Mouse (Mus musculus) kidney, embryonic 14.5 days (tissue): ENCODE data around the gene Dusp8. TPM values are rescaled to one million over a fixed set of nuclear protein-coding genes. Genes with fewer than 3 reads are reported as not detected.

Experiments
- ATAC-seq: fragments of 200-750 bp; cut with Nextera tagmentation; 2 replicates; pipeline ENCODE4 v1.8.0; 2017; ENCODE audit warnings: moderate number of reproducible peaks, mild to moderate bottlenecking, moderate TSS enrichment, moderate library complexity; ENCODE audit not compliant: low FRiP score, low TSS enrichment
- H3K27ac ChIP-seq: fragments of 300-500 bp; sonication (generic); 2 replicates; pipeline ENCODE4 v1.5.1; 2014; ENCODE audit warnings: low read depth, mild to moderate bottlenecking, low read length, moderate library complexity, mixed read lengths
- H3K27me3 ChIP-seq: fragments of 300-500 bp; sonication (generic); 2 replicates; pipeline ENCODE4 v1.6.1; 2014; ENCODE audit warnings: mild to moderate bottlenecking, low read length; ENCODE audit not compliant: control insufficient read depth, insufficient read depth
- H3K36me3 ChIP-seq: fragments of 300-500 bp; sonication (generic); 2 replicates; pipeline ENCODE4 v1.6.1; 2014; ENCODE audit warnings: low read length, mixed read lengths; ENCODE audit not compliant: control insufficient read depth, insufficient read depth
- H3K4me1 ChIP-seq: fragments of 300-500 bp; sonication (generic); 2 replicates; pipeline ENCODE4 v1.6.1; 2014; ENCODE audit warnings: low read length, mixed read lengths; ENCODE audit not compliant: control insufficient read depth, insufficient read depth
- H3K4me2 ChIP-seq: fragments of 300-500 bp; sonication (generic); replicated peaks from 2 replicates; pipeline ENCODE4 v1.6.1; 2014; ENCODE audit warnings: low read depth, mild to moderate bottlenecking, low read length
- H3K4me3 ChIP-seq: fragments of 300-500 bp; sonication (generic); 2 replicates; pipeline ENCODE4 v1.5.1; 2014; ENCODE audit warnings: mild to moderate bottlenecking, low read length
- H3K9ac ChIP-seq: fragments of 300-500 bp; sonication (generic); 2 replicates; pipeline ENCODE4 v1.6.1; 2014; ENCODE audit warnings: low read depth, mild to moderate bottlenecking, low read length, moderate library complexity
- H3K9me3 ChIP-seq: fragments of 300-500 bp; sonication (generic); 2 replicates; pipeline ENCODE4 v1.6.1; 2016; ENCODE audit warnings: low read length; ENCODE audit not compliant: control insufficient read depth
- WGBS: fragments of 180-500 bp; shearing (Covaris S2); extraction: QIAGEN DNeasy Blood & Tissue Kit; methylation state at CpG from one replicate; pipeline ENCODE4 v1.1.7; 2014; 5-methylcytosine and 5-hydroxymethylcytosine counted together
- polyA plus RNA-seq: library from polyadenylated mRNA; unstranded; fragments of >200 nt; fragmentation: Nextera tagmentation; extraction: Ambion mirVana; gene quantifications from 2 replicates; pipeline ENCODE4 v1.2.1, GENCODE M21; 2014

Dusp8 gene
- polyA plus RNA-seq, 1 experiment from 2014 or later = 1.2 TPM

GRCm38 (mm10) chr7:142045344-142045743 is 50.3 kb downstream of the Dusp8 start:
- Histone ChIP-seq H3K9ac (no peak overlapping the region), H3K4me2 (no peak overlapping the region), H3K27ac (no peak overlapping the region), H3K4me1 (no peaks in the 10 kb centered on the region), H3K9me3 (no peaks in the 10 kb centered on the region), H3K36me3 (no peaks in the 10 kb centered on the region), H3K4me3 (no peak overlapping the region), H3K27me3 (no peaks in the 10 kb centered on the region)
- ATAC-seq = no peak
- WGBS = 43% methylated on average over 2 of the region's 2 CpGs

DNA sequence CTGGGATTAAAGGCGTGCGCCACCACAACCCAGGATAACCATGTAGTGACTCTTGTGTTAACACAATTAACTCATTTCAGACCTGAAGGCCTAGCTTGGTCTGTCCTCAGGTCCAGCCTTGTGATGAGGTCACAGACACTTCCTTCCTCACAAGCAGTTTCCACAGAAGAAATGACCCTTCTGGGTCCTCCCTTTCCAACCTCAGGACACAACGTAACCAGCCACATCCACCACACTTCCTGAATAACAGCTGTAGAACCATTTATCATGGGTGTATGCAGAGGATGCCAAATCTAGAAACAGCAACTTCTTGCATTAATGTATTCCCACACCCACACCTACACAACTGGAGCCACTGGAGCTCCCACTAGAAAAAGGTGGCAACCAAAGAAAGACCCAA is 54.9 kb downstream of the Dusp8 start:
- ATAC-seq = no peak
- Histone ChIP-seq H3K27ac (no peak overlapping the region), H3K4me1 (no peaks in the 10 kb centered on the region), H3K4me3 (no peak overlapping the region), H3K27me3 (no peaks in the 10 kb centered on the region), H3K36me3 (no peaks in the 10 kb centered on the region), H3K9ac (no peak overlapping the region), H3K4me2 (no peak overlapping the region), H3K9me3 (no peaks in the 10 kb centered on the region)
- WGBS = 87% methylated on average over 3 of the region's 3 CpGs

DNA sequence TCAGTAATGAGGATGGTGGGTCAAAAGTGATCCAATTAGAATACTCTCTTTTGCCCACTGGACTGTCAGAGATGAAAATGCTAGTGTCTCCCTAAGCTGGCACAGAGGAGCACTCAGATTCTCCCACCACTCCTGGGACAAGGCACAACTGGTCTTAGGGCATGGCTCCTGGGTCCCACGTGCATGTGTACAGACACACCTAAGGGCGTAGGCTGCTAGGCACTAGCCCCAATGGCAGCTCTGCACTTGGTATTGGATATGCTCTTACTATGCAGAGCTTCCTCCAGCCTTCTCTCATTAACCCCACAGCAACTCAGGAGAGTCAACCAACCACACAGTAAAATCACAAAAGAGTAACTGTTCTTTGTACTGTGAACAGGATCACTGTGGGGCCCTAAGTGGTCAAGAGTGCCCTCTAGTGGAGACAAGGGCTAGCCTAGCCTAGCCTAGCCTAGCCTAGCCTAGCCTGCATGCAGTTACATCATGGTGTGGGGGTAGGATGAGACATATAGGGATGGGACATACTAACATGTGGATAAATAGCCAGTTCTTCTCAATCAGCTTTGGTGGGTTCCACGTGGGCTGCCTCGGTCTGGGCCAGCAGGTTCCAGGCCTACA is 58.0 kb downstream of the Dusp8 start:
- no peaks in the 10 kb centered on the region for H3K27me3 ChIP-seq
- peak; percentile 82 for ATAC-seq
- H3K4me2 ChIP-seq = no peak overlapping the region
- no peaks in the 10 kb centered on the region for H3K36me3 ChIP-seq
- WGBS = 73% methylated on average over 4 of the region's 4 CpGs
- no peak overlapping the region for H3K9ac ChIP-seq
- H3K9me3 ChIP-seq = no peaks in the 10 kb centered on the region
- no peak overlapping the region for H3K27ac ChIP-seq
- no peak overlapping the region for H3K4me3 ChIP-seq
- H3K4me1 ChIP-seq = no peaks in the 10 kb centered on the region

- Histone ChIP-seq H3K9ac (no peak overlapping the region), H3K4me2 (no peak overlapping the region), H3K27me3 (no peaks in the 10 kb centered on the region), H3K9me3 (no peaks in the 10 kb centered on the region), H3K27ac (no peak overlapping the region), H3K4me3 (no peak overlapping the region), H3K4me1 (no peaks in the 10 kb centered on the region), H3K36me3 (no peaks in the 10 kb centered on the region)
- no peak for ATAC-seq
- 60% methylated on average over 2 of the region's 2 CpGs for WGBS
These were observed 60.4 kb downstream of the Dusp8 start for GRCm38 (mm10) chr7:142035048-142035811.

- ATAC-seq = no peak
- Histone ChIP-seq H3K4me3 (no peak overlapping the region), H3K36me3 (no peaks in the 10 kb centered on the region), H3K4me2 (no peak overlapping the region), H3K9me3 (no peaks in the 10 kb centered on the region), H3K4me1 (no peaks in the 10 kb centered on the region), H3K9ac (no peak overlapping the region), H3K27ac (no peak overlapping the region), H3K27me3 (no peaks in the 10 kb centered on the region)
- 80% methylated on average over 2 of the region's 2 CpGs for WGBS
These were observed 61.4 kb downstream of the Dusp8 start for GRCm38 (mm10) chr7:142034198-142034597.

DNA sequence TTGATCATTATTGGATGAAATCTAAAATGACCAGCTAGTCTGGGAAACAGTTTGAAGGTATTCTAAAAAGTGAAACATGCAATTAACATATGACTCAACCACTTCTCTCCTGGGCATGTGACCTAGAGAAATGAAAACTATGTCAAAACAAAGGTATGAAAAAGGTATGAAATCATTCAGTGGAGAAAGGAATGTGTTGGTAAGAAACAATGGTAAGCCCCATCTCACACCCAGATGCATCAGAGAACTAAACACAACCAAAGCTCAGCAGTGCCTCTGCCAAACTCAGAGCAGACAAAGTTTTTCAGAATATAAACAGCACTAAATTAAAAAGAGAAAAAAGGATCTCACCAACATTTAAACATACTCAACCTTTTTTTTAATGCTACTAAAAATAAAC is 65.6 kb downstream of the Dusp8 start:
- Histone ChIP-seq H3K36me3 (no peaks in the 10 kb centered on the region), H3K9me3 (no peaks in the 10 kb centered on the region), H3K4me2 (no peak overlapping the region), H3K9ac (no peak overlapping the region), H3K4me3 (no peak overlapping the region), H3K4me1 (peaks cover 11% of the 10 kb centered on the region; the same call in 1 of the 2 replicates), H3K27ac (no peak overlapping the region), H3K27me3 (no peaks in the 10 kb centered on the region)
- ATAC-seq = no peak

Other genes with a start within 250 kb of the Dusp8 start
- gene Tollip, start 177.3 kb downstream of the Dusp8 start, polyA plus RNA-seq = 21.0 and 45.8 TPM in 2 replicates
- gene Brsk2, start 146.1 kb downstream of the Dusp8 start, polyA plus RNA-seq = 0.46 and 0.69 TPM in 2 replicates
- 63.8 and 65.8 TPM in 2 replicates for gene Mob2, start 34.8 kb downstream of the Dusp8 start, polyA plus RNA-seq
- gene Gm45618, start 24.9 kb upstream of the Dusp8 start, polyA plus RNA-seq = not detected in 2 replicates
- not detected in 2 replicates for gene Gm39115, start 40.2 kb upstream of the Dusp8 start, polyA plus RNA-seq
- gene Gm45337, start 48.8 kb upstream of the Dusp8 start, polyA plus RNA-seq = not detected in 2 replicates
- gene Gm29735, start 61.3 kb upstream of the Dusp8 start, polyA plus RNA-seq = not detected in 2 replicates
- not detected in 2 replicates for gene Gm4553, start 69.9 kb upstream of the Dusp8 start, polyA plus RNA-seq
- not detected in 2 replicates for gene Krtap5-2, start 80.2 kb upstream of the Dusp8 start, polyA plus RNA-seq
- not detected in 2 replicates for gene Gm10153, start 94.5 kb upstream of the Dusp8 start, polyA plus RNA-seq
- not detected in 2 replicates for gene Krtap5-3, start 105.5 kb upstream of the Dusp8 start, polyA plus RNA-seq
- not detected in 2 replicates for gene Gm7579, start 116.0 kb upstream of the Dusp8 start, polyA plus RNA-seq
- gene Krtap5-5, start 134.1 kb upstream of the Dusp8 start, polyA plus RNA-seq = not detected in 2 replicates
- gene Gm40460, start 145.2 kb upstream of the Dusp8 start, polyA plus RNA-seq = not detected in 2 replicates
- not detected in 2 replicates for gene Gm2431, start 162.5 kb upstream of the Dusp8 start, polyA plus RNA-seq
- not detected in 2 replicates for gene Gm4559, start 178.5 kb upstream of the Dusp8 start, polyA plus RNA-seq
- not detected in 2 replicates for gene Krtap5-1, start 201.3 kb upstream of the Dusp8 start, polyA plus RNA-seq
- not detected in 2 replicates for gene Krtap5-4, start 207.7 kb upstream of the Dusp8 start, polyA plus RNA-seq